Mouse (Mus musculus): ENCODE data around the gene Magi1.

DNA sequence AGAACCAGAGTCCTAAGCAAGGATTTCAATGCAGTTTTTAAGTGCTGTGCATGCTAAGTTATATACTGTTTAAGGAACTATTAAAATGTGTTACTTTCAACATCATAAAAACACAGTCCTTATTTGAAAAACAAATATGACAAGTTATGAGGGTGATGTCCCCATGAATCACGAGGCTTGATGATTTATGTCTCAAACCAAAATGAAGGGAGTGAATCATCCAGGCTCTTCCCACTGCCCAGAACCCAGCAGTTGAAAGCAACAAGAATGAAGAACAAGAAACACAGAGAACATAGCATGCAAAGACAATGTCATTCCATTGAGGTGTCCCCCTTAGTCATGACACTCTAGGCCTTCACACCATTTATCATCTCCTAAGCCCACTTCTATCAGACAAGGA lies 85.9 kb downstream of the Magi1 start:
- TF ChIP-seq POLR2A (IDR thresholded peaks at IDR 0.05; ENCODE audit: extremely low read depth, insufficient read depth, low read length) (no peak), CTCF (IDR thresholded peaks at IDR 0.05; ENCODE audit: low read depth, low read length) (no peak)
